In the genomic region with DNA sequence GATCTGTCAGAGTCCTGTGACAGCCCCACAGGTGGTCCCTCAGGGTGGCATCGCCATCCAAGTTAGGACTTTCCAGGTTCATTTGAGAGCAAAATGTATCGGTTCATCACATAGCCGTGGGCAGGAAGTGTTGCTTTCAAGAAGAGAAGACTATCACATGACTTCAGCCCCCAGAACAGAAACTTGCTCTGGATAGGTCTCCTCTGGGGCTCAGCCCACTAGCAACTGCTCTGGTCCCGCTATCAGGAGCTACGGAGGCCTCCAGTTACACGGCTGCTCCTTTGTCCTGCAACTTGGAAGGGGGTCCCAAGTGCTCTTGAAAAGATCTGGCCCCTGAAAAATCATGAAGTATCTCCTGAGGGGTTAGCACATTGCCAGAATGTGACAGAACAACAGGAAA, we compare ENCODE assay signal across 25 mouse cellular contexts.
A peak's percentile ranks its signal among the peaks of the same experiment; 100 is the strongest.
DNase-seq lines count a peak whose midpoint lies in the region; ATAC-seq lines count a peak whose summit lies in the region.
"Had no signal": no experiment of that assay in that cellular context is flagged by ENCODE, and none has a peak within 500 bp of the region (broad histone marks: within the 10 kb centered on the region; RNA-seq: fewer than 3 reads in every experiment).

No protein-coding gene starts in this region.

- no peak for ATAC-seq in heart, embryonic 12.5 days (ENCODE audit: insufficient number of reproducible peaks, low FRiP score)
- no peak for ATAC-seq in hindbrain, embryonic 16.5 days
- ATAC-seq: forebrain, embryonic 14.5 days; hindbrain, postnatal 0 days; midbrain, embryonic 15.5 days; Patski had no signal

- WGBS in heart, embryonic 12.5 days: 77% methylated on average over 6 of the region's 6 CpGs
- WGBS in hindbrain, embryonic 16.5 days: 82% methylated on average over 6 of the region's 6 CpGs

- no peaks in the 10 kb centered on the region for H3K27me3 ChIP-seq in heart, embryonic 12.5 days (replicated peaks)
- H3K27me3 ChIP-seq in hindbrain, embryonic 16.5 days (replicated peaks; ENCODE audit: control insufficient read depth, insufficient read depth, low read length): no peaks in the 10 kb centered on the region
- H3K27me3 ChIP-seq: CH12.LX; embryonic facial prominence, embryonic 13.5 days; megakaryocyte, embryonic 14.5 days; midbrain, embryonic 15.5 days; neural tube, embryonic 15.5 days; Patski had no signal

- H3K27ac ChIP-seq in heart, embryonic 12.5 days (ENCODE audit: poor library complexity, severe bottlenecking): no peak overlapping the region
- H3K27ac ChIP-seq in hindbrain, embryonic 16.5 days (ENCODE audit: low read depth, low read length): no peak overlapping the region
- H3K27ac ChIP-seq: embryonic facial prominence, embryonic 13.5 days; gastrocnemius, adult 2 months; heart, embryonic 10.5 days; hindbrain, postnatal 0 days; kidney, postnatal 0 days; midbrain, embryonic 15.5 days; neural tube, embryonic 15.5 days had no signal

- H3K36me3 ChIP-seq in heart, embryonic 12.5 days: no peaks in the 10 kb centered on the region
- H3K36me3 ChIP-seq in hindbrain, embryonic 16.5 days (ENCODE audit: control insufficient read depth, insufficient read depth, low read length): no peaks in the 10 kb centered on the region
- H3K36me3 ChIP-seq: embryonic facial prominence, embryonic 13.5 days; heart, embryonic 10.5 days; midbrain, embryonic 15.5 days had no signal

- no peak overlapping the region for H3K4me3 ChIP-seq in heart, embryonic 12.5 days
- no peak overlapping the region for H3K4me3 ChIP-seq in hindbrain, embryonic 16.5 days (ENCODE audit: low read length)
- H3K4me3 ChIP-seq: embryonic facial prominence, embryonic 13.5 days; gastrocnemius, adult 2 months; heart, embryonic 10.5 days; megakaryocyte, embryonic 14.5 days; midbrain, embryonic 15.5 days; neural tube, embryonic 15.5 days had no signal

- no peak overlapping the region for H3K4me2 ChIP-seq in heart, embryonic 12.5 days
- H3K4me2 ChIP-seq in hindbrain, embryonic 16.5 days (ENCODE audit: low read length): no peak overlapping the region
- H3K4me2 ChIP-seq: embryonic facial prominence, embryonic 13.5 days; midbrain, embryonic 15.5 days; neural tube, embryonic 15.5 days had no signal

- peak; percentile 79 for DNase-seq in heart, adult 11 months
- peak; percentile 63 for DNase-seq in T-cell, adult 2 months (ENCODE audit: low spot score)
- peak; percentile 67 for DNase-seq in naive thymus-derived CD4-positive, alpha-beta T cell, adult 2 months (ENCODE audit: low read depth)
- peak; percentile 53 to 56 for DNase-seq in thymus, postnatal 36 days
- DNase-seq in layer of hippocampus, adult 9-10 months (ENCODE audit: low spot score): no peak
- DNase-seq in retina, embryonic 14.5 days (ENCODE audit: low spot score): no peak
- DNase-seq: adrenal gland, adult 8-10 months; cerebellum, adult 8-10 months; cerebellum, postnatal 36 days; embryo, embryonic 11 days; gastrocnemius, adult 2 months; kidney, adult 2 months; lung, adult 2 months had no signal

- H3K9ac ChIP-seq in heart, embryonic 12.5 days: no peak overlapping the region
- no peak overlapping the region for H3K9ac ChIP-seq in hindbrain, embryonic 16.5 days (ENCODE audit: low read depth, low read length)
- H3K9ac ChIP-seq: embryonic facial prominence, embryonic 13.5 days; midbrain, embryonic 15.5 days; neural tube, embryonic 15.5 days had no signal

- no peaks in the 10 kb centered on the region for H3K4me1 ChIP-seq in heart, embryonic 12.5 days (replicated peaks)
- no peaks in the 10 kb centered on the region; the same call in 1 of the 2 replicates for H3K4me1 ChIP-seq in hindbrain, embryonic 16.5 days (ENCODE audit: control insufficient read depth, insufficient read depth, low read depth, low read length)
- H3K4me1 ChIP-seq: embryonic facial prominence, embryonic 13.5 days; heart, embryonic 10.5 days had no signal

- H3K9me3 ChIP-seq in heart, embryonic 12.5 days (replicated peaks): peaks cover 3% of the 10 kb centered on the region
- no peaks in the 10 kb centered on the region; the same call in 1 of the 2 replicates for H3K9me3 ChIP-seq in hindbrain, embryonic 16.5 days (ENCODE audit: control insufficient read depth, low read length)
- H3K9me3 ChIP-seq: embryonic facial prominence, embryonic 13.5 days; heart, embryonic 10.5 days; midbrain, embryonic 15.5 days; neural tube, embryonic 15.5 days had no signal

Comparison
In these comparisons a context has a peak if more than half of its experiments do, and no peak if none do; other contexts are left out.
1. DNase-seq: peak in heart, adult 11 months (single experiment), T-cell, adult 2 months (single experiment), naive thymus-derived CD4-positive, alpha-beta T cell, adult 2 months (single experiment) and thymus, postnatal 36 days (2 of 2); none in layer of hippocampus, adult 9-10 months (single experiment) and retina, embryonic 14.5 days (single experiment).